Mouse (Mus musculus): ENCODE results near the gene Tcl1b5. TPM values are rescaled to one million over a fixed set of nuclear protein-coding genes. Genes with fewer than 3 reads are reported as not detected.

Gene Tcl1b5
- polyA plus RNA-seq (2014; fragmentation: Illumina TruSeq; extraction: RNeasy Lipid Tissue Mini Kit (QIAGEN cat#74804); ENCODE audit: low read depth, low replicate concordance), result not detected

GRCm38 (mm10) chr12:105176044-105176443 is at the start of gene Tcl1b5:
Gene Tcl1b5, plus strand, starts transcription at chr12:105176344.

GRCm38 (mm10) chr12:105145714-105146113 is 30.4 kb upstream of the Tcl1b5 start, which contains the start of gene Tcl1b2:
Gene Tcl1b2, plus strand, starts transcription at chr12:105146014.

GRCm38 (mm10) chr12:105159390-105159789 is 16.8 kb upstream of the Tcl1b5 start, which contains the start of gene Tcl1b1:
Gene Tcl1b1, plus strand, starts transcription at chr12:105159690.

GRCm38 (mm10) chr12:105190743-105191142 is 14.6 kb downstream of the Tcl1b5 start, which contains the start of gene Tcl1b3:
Gene Tcl1b3, plus strand, starts transcription at chr12:105191043.

GRCm38 (mm10) chr12:105201657-105202056 is 25.5 kb downstream of the Tcl1b5 start, which contains the start of gene Tcl1b4:
Gene Tcl1b4, plus strand, starts transcription at chr12:105201957.

GRCm38 (mm10) chr12:105222601-105223319 is 46.6 kb downstream of the Tcl1b5 start, which contains the start of gene Tcl1:
Gene Tcl1, minus strand, starts transcription at chr12:105222793.

Other genes with a start within 250 kb of the Tcl1b5 start
- gene Syne3, start 166.5 kb upstream of the Tcl1b5 start, polyA plus RNA-seq (2014; fragmentation: Illumina TruSeq; extraction: RNeasy Lipid Tissue Mini Kit (QIAGEN cat#74804); ENCODE audit: low read depth, low replicate concordance), result 2.6 TPM
- 70.2 TPM for gene Glrx5, start 143.7 kb upstream of the Tcl1b5 start, polyA plus RNA-seq (2014; fragmentation: Illumina TruSeq; extraction: RNeasy Lipid Tissue Mini Kit (QIAGEN cat#74804); ENCODE audit: low read depth, low replicate concordance)
- gene Tcl1b2, start 30.3 kb upstream of the Tcl1b5 start, polyA plus RNA-seq (2014; fragmentation: Illumina TruSeq; extraction: RNeasy Lipid Tissue Mini Kit (QIAGEN cat#74804); ENCODE audit: low read depth, low replicate concordance), result not detected
- not detected for gene Tcl1b1, start 16.7 kb upstream of the Tcl1b5 start, polyA plus RNA-seq (2014; fragmentation: Illumina TruSeq; extraction: RNeasy Lipid Tissue Mini Kit (QIAGEN cat#74804); ENCODE audit: low read depth, low replicate concordance)
- gene Tcl1b3, start 14.7 kb downstream of the Tcl1b5 start, polyA plus RNA-seq (2014; fragmentation: Illumina TruSeq; extraction: RNeasy Lipid Tissue Mini Kit (QIAGEN cat#74804); ENCODE audit: low read depth, low replicate concordance), result not detected
- not detected for gene Tcl1b4, start 25.6 kb downstream of the Tcl1b5 start, polyA plus RNA-seq (2014; fragmentation: Illumina TruSeq; extraction: RNeasy Lipid Tissue Mini Kit (QIAGEN cat#74804); ENCODE audit: low read depth, low replicate concordance)
- gene Tcl1, start 46.4 kb downstream of the Tcl1b5 start, polyA plus RNA-seq (2014; fragmentation: Illumina TruSeq; extraction: RNeasy Lipid Tissue Mini Kit (QIAGEN cat#74804); ENCODE audit: low read depth, low replicate concordance), result not detected
- gene Tunar, start 157.5 kb downstream of the Tcl1b5 start, polyA plus RNA-seq (2014; fragmentation: Illumina TruSeq; extraction: RNeasy Lipid Tissue Mini Kit (QIAGEN cat#74804); ENCODE audit: low read depth, low replicate concordance), result 0.35 TPM